ENCODE assay signal across 9 mouse cellular contexts in genomic region chrX:51171413-51171812, GRCm38 (mm10). TPM values are rescaled to one million over a fixed set of nuclear protein-coding genes. Genes with fewer than 3 reads are reported as not detected.
A peak's percentile ranks its signal among the peaks of the same experiment; 100 is the strongest.
DNase-seq lines count a peak whose midpoint lies in the region; ATAC-seq and TF ChIP-seq lines count a peak whose summit lies in the region.
"Had no signal": no experiment of that assay in that cellular context is flagged by ENCODE, and none has a peak within 500 bp of the region (broad histone marks: within the 10 kb centered on the region; RNA-seq: fewer than 3 reads in every experiment).

No protein-coding gene starts in this region.

- intact Hi-C loops in left cerebral cortex, adult 2 months (cut with DNase I): no loop called here

- peak; percentile 13 for TF ChIP-seq CTCF in left cerebral cortex, adult 2 months (IDR thresholded peaks at IDR 0.05)
- peak; percentile 13; the same call in 1 of the 2 replicates for TF ChIP-seq CTCF in brain, embryonic 14.5 days (IDR thresholded peaks at IDR 0.05; ENCODE audit: borderline replicate concordance, extremely low read depth, insufficient read depth, insufficient read length)

- DNase-seq in CD4-positive, CD25-positive, alpha-beta regulatory T cell, adult 2 months (ENCODE audit: low read depth, low spot score): peak; percentile 34
- no peak for DNase-seq in left cerebral cortex, adult 2 months (ENCODE audit: extremely low spot score in 1 of 2, low spot score in 2 of 2)
- DNase-seq in left cerebral cortex, adult 8-10 months (ENCODE audit: low spot score in 2 of 2): no peak
- peak; percentile 3 for DNase-seq in brain, embryonic 14.5 days (ENCODE audit: low read depth)
- peak; percentile 16 to 17 for DNase-seq in lung, postnatal 4 days
- no peak for DNase-seq in urinary bladder, postnatal 25 days (ENCODE audit: low spot score)
- DNase-seq in layer of hippocampus, adult 9-11 months: no peak

- TF ChIP-seq POLR2A in brain, embryonic 14.5 days (IDR thresholded peaks at IDR 0.05; ENCODE audit: borderline replicate concordance, extremely low read depth, insufficient read depth, insufficient read length, poor library complexity, severe bottlenecking): no peak

- H3K4me3 ChIP-seq in left cerebral cortex, adult 2 months: no peak overlapping the region
- H3K4me3 ChIP-seq: limb, embryonic 12.5 days had no signal

- H3K27ac ChIP-seq in left cerebral cortex, adult 2 months: no peak overlapping the region
- H3K27ac ChIP-seq: limb, embryonic 12.5 days had no signal

- ATAC-seq in CD4-positive, CD25-positive, alpha-beta regulatory T cell, adult 4 months: no peak

RNA-seq across cellular contexts. Expression of gene Mbnl3, which starts 34.9 kb away (rescaled TPM):
- 10 to 100 TPM; 34.5 to 43.4 TPM for polyA plus RNA-seq in CD4-positive, CD25-positive, alpha-beta regulatory T cell, adult 4 months (2017; shearing (Covaris generic))
- under 1 TPM in 1 of 2 experiments, not detected in 1; 0.32 TPM for total RNA-seq in left cerebral cortex, adult 2 months (2021)
- under 1 TPM in 2 of 4 experiments, not detected in 2; 0.18 to 0.38 TPM for total RNA-seq in left cerebral cortex, adult 8-10 months (2022)
- polyA plus RNA-seq in brain, embryonic 14.5 days (2012; rRNA removed): 1.3 and 2.0 TPM in 2 replicates

Comparison
In these comparisons a context has a peak if more than half of its experiments do, and no peak if none do; other contexts are left out.
1. DNase-seq: peak in CD4-positive, CD25-positive, alpha-beta regulatory T cell, adult 2 months (single experiment), brain, embryonic 14.5 days (single experiment) and lung, postnatal 4 days (2 of 2); none in left cerebral cortex, adult 2 months (0 of 2), left cerebral cortex, adult 8-10 months (0 of 2), urinary bladder, postnatal 25 days (single experiment) and layer of hippocampus, adult 9-11 months (single experiment).